Mouse (Mus musculus): ENCODE data around the gene Kcnj15. TPM values are rescaled to one million over a fixed set of nuclear protein-coding genes. Genes with fewer than 3 reads are reported as not detected.
A peak's percentile ranks its signal among the peaks of the same experiment; 100 is the strongest.

The Kcnj15 gene
- total and polyA plus RNA-seq, 2 experiments from 2014 or later: 0.06 to 0.19 TPM

- Histone ChIP-seq H3K27me3 (ENCODE audit: insufficient read depth, low read length) (no peaks in the 10 kb centered on the region), H3K4me2 (ENCODE audit: low read depth) (no peak overlapping the region), H3K27ac (ENCODE audit: low read depth, low read length) (no peak overlapping the region), H3K9me3 (ENCODE audit: low read length) (no peaks in the 10 kb centered on the region), H3K4me3 (ENCODE audit: low read depth, low read length) (no peak overlapping the region), H3K9ac (no peak overlapping the region), H3K36me3 (ENCODE audit: insufficient read depth) (no peaks in the 10 kb centered on the region), H3K4me1 (ENCODE audit: insufficient read depth) (no peaks in the 10 kb centered on the region)
- TF ChIP-seq CTCF (IDR thresholded peaks at IDR 0.05; ENCODE audit: low read depth): no peak
- DNase-seq (no peak), ATAC-seq (no peak)
- WGBS: 88% methylated on average over 5 of the region's 5 CpGs
Measured at GRCm38 (mm10) chr16:95332159-95332558, 74.8 kb downstream of the Kcnj15 start.

GRCm38 (mm10) chr16:95340885-95341791 lies 83.8 kb downstream of the Kcnj15 start:
- H3K4me1 ChIP-seq (ENCODE audit: insufficient read depth): peaks cover 7% of the 10 kb centered on the region; the same call in 1 of the 2 replicates
- H3K27me3 ChIP-seq (ENCODE audit: insufficient read depth, low read length): no peaks in the 10 kb centered on the region
- DNase-seq (peak; percentile 95), ATAC-seq (peak; percentile 94)
- no peaks in the 10 kb centered on the region for H3K9me3 ChIP-seq (ENCODE audit: low read length)
- H3K36me3 ChIP-seq (ENCODE audit: insufficient read depth): no peaks in the 10 kb centered on the region
- peak overlapping the region; percentile 23 for H3K4me2 ChIP-seq (ENCODE audit: low read depth)
- WGBS: 16% methylated on average over 28 of the region's 28 CpGs
- H3K4me3 ChIP-seq (ENCODE audit: low read depth, low read length): no peak overlapping the region
- H3K9ac ChIP-seq: peak overlapping the region; percentile 23; the same call in 1 of the 2 replicates
- peak overlapping the region; percentile 57 for H3K27ac ChIP-seq (ENCODE audit: low read depth, low read length)
- TF ChIP-seq CTCF (IDR thresholded peaks at IDR 0.05; ENCODE audit: low read depth): peak; percentile 93

- DNase-seq (peak; percentile 23), ATAC-seq (no peak)
- Histone ChIP-seq H3K9ac (no peak overlapping the region), H3K9me3 (ENCODE audit: low read length) (no peaks in the 10 kb centered on the region), H3K4me1 (ENCODE audit: insufficient read depth) (peaks cover 7% of the 10 kb centered on the region; the same call in 1 of the 2 replicates), H3K36me3 (ENCODE audit: insufficient read depth) (no peaks in the 10 kb centered on the region), H3K27ac (ENCODE audit: low read depth, low read length) (no peak overlapping the region), H3K4me3 (ENCODE audit: low read depth, low read length) (no peak overlapping the region), H3K4me2 (ENCODE audit: low read depth) (peak overlapping the region; percentile 23; the same call in 1 of the 2 replicates), H3K27me3 (ENCODE audit: insufficient read depth, low read length) (no peaks in the 10 kb centered on the region)
- 72% methylated on average over 8 of the region's 8 CpGs for WGBS
- 0 out of 2 replicates have a peak, but pooled peaks have one; percentile 37 for TF ChIP-seq CTCF (IDR thresholded peaks at IDR 0.05; ENCODE audit: low read depth)
Measured at GRCm38 (mm10) chr16:95342030-95342429, 84.7 kb downstream of the Kcnj15 start.

- Histone ChIP-seq H3K36me3 (ENCODE audit: insufficient read depth) (no peaks in the 10 kb centered on the region), H3K4me3 (ENCODE audit: low read depth, low read length) (no peak overlapping the region), H3K4me1 (ENCODE audit: insufficient read depth) (peaks cover 7% of the 10 kb centered on the region; the same call in 1 of the 2 replicates), H3K27ac (ENCODE audit: low read depth, low read length) (no peak overlapping the region), H3K4me2 (ENCODE audit: low read depth) (no peak overlapping the region), H3K9ac (no peak overlapping the region), H3K9me3 (ENCODE audit: low read length) (no peaks in the 10 kb centered on the region), H3K27me3 (ENCODE audit: insufficient read depth, low read length) (peaks cover 4% of the 10 kb centered on the region; the same call in 1 of the 2 replicates)
- ATAC-seq (no peak), DNase-seq (no peak)
- no peak for TF ChIP-seq CTCF (IDR thresholded peaks at IDR 0.05; ENCODE audit: low read depth)
- 67% methylated on average over 10 of the region's 10 CpGs for WGBS
Measured at GRCm38 (mm10) chr16:95344961-95345360, 87.6 kb downstream of the Kcnj15 start.

- DNase-seq (peak; percentile 88), ATAC-seq (no peak)
- TF ChIP-seq CTCF (IDR thresholded peaks at IDR 0.05; ENCODE audit: low read depth): peak; percentile 87
- Histone ChIP-seq H3K9ac (no peak overlapping the region), H3K9me3 (ENCODE audit: low read length) (no peaks in the 10 kb centered on the region), H3K4me2 (ENCODE audit: low read depth) (no peak overlapping the region), H3K36me3 (ENCODE audit: insufficient read depth) (no peaks in the 10 kb centered on the region), H3K27ac (ENCODE audit: low read depth, low read length) (no peak overlapping the region), H3K4me3 (ENCODE audit: low read depth, low read length) (no peak overlapping the region), H3K27me3 (ENCODE audit: insufficient read depth, low read length) (peaks cover 4% of the 10 kb centered on the region; the same call in 1 of the 2 replicates), H3K4me1 (ENCODE audit: insufficient read depth) (peaks cover 3% of the 10 kb centered on the region; the same call in 1 of the 2 replicates)
- 2% methylated on average over 6 of the region's 7 CpGs for WGBS
Measured at GRCm38 (mm10) chr16:95345882-95346281, 88.5 kb downstream of the Kcnj15 start.

GRCm38 (mm10) chr16:95347202-95347601 lies 89.8 kb downstream of the Kcnj15 start:
- ATAC-seq (no peak), DNase-seq (no peak)
- 11% methylated on average over 3 of the region's 3 CpGs for WGBS
- Histone ChIP-seq H3K9ac (no peak overlapping the region), H3K27ac (ENCODE audit: low read depth, low read length) (no peak overlapping the region), H3K4me3 (ENCODE audit: low read depth, low read length) (no peak overlapping the region), H3K36me3 (ENCODE audit: insufficient read depth) (no peaks in the 10 kb centered on the region), H3K4me1 (ENCODE audit: insufficient read depth) (no peaks in the 10 kb centered on the region), H3K27me3 (ENCODE audit: insufficient read depth, low read length) (peaks cover 4% of the 10 kb centered on the region; the same call in 1 of the 2 replicates), H3K4me2 (ENCODE audit: low read depth) (no peak overlapping the region), H3K9me3 (ENCODE audit: low read length) (no peaks in the 10 kb centered on the region)
- TF ChIP-seq CTCF (IDR thresholded peaks at IDR 0.05; ENCODE audit: low read depth): no peak

- no peak overlapping the region for H3K9ac ChIP-seq
- DNase-seq: no peak
Measured at GRCm38 (mm10) chr16:95348555-95348954, 91.2 kb downstream of the Kcnj15 start.

More at GRCm38 (mm10) chr16:95348555-95348954, 91.2 kb downstream of the Kcnj15 start:
- Histone ChIP-seq H3K36me3 (ENCODE audit: insufficient read depth) (no peaks in the 10 kb centered on the region), H3K27me3 (ENCODE audit: insufficient read depth, low read length) (peaks cover 4% of the 10 kb centered on the region; the same call in 1 of the 2 replicates), H3K4me2 (ENCODE audit: low read depth) (no peak overlapping the region), H3K4me3 (ENCODE audit: low read depth, low read length) (no peak overlapping the region), H3K4me1 (ENCODE audit: insufficient read depth) (no peaks in the 10 kb centered on the region), H3K27ac (ENCODE audit: low read depth, low read length) (no peak overlapping the region), H3K9me3 (ENCODE audit: low read length) (no peaks in the 10 kb centered on the region)
- no peak for ATAC-seq
- 87% methylated on average over 9 of the region's 9 CpGs for WGBS
- no peak for TF ChIP-seq CTCF (IDR thresholded peaks at IDR 0.05; ENCODE audit: low read depth)
